Mouse (Mus musculus): Measurements from ENCODE around the gene Gm28043.
"Not testable (repeated sequence)": the region's sequence is repeated elsewhere in the genome, so short reads cannot be mapped to it uniquely, and the experiment has no call there.

Gene Gm28043

GRCm38 (mm10) chr17:29682261-29682660 is 67.6 kb downstream of the Gm28043 start:
- DNase-seq: no peak

GRCm38 (mm10) chr17:29683127-29683526 is 68.5 kb downstream of the Gm28043 start:
- DNase-seq: no peak

GRCm38 (mm10) chr17:29684275-29684674 is 69.6 kb downstream of the Gm28043 start:
- no peak for DNase-seq

GRCm38 (mm10) chr17:29686771-29687170 is 72.1 kb downstream of the Gm28043 start:
- no peak for DNase-seq

GRCm38 (mm10) chr17:29687373-29687772 is 72.7 kb downstream of the Gm28043 start:
- DNase-seq: no peak

GRCm38 (mm10) chr17:29688610-29689009 is 73.9 kb downstream of the Gm28043 start:
- DNase-seq: no peak

- DNase-seq: no peak
Measured at GRCm38 (mm10) chr17:29690257-29690656, 75.6 kb downstream of the Gm28043 start.

GRCm38 (mm10) chr17:29692827-29693226 is 78.2 kb downstream of the Gm28043 start:
- no peak for DNase-seq

GRCm38 (mm10) chr17:29693571-29693970 is 78.9 kb downstream of the Gm28043 start:
- peak; percentile 85 for DNase-seq

- no peak for DNase-seq
Measured at GRCm38 (mm10) chr17:29694516-29694915, 79.8 kb downstream of the Gm28043 start.

GRCm38 (mm10) chr17:29696940-29697339 is 82.3 kb downstream of the Gm28043 start:
- no peak for DNase-seq

- no peak for DNase-seq
Measured at GRCm38 (mm10) chr17:29698421-29698820, 83.7 kb downstream of the Gm28043 start.

- no peak for DNase-seq
Measured at GRCm38 (mm10) chr17:29700573-29700972, 85.9 kb downstream of the Gm28043 start.

- DNase-seq: no peak
Measured at GRCm38 (mm10) chr17:29702938-29703710, 88.4 kb downstream of the Gm28043 start.

GRCm38 (mm10) chr17:29704781-29705180 is 90.1 kb downstream of the Gm28043 start:
- DNase-seq: peak; percentile 79

GRCm38 (mm10) chr17:29705881-29706280 is 91.2 kb downstream of the Gm28043 start:
- no peak for DNase-seq

GRCm38 (mm10) chr17:29706981-29707545 is 92.4 kb downstream of the Gm28043 start:
- DNase-seq: no peak

- no peak for DNase-seq
Measured at GRCm38 (mm10) chr17:29708783-29709182, 94.1 kb downstream of the Gm28043 start.

- DNase-seq: no peak
Measured at GRCm38 (mm10) chr17:29710562-29711044, 95.9 kb downstream of the Gm28043 start.

GRCm38 (mm10) chr17:29711076-29711744 is 96.5 kb downstream of the Gm28043 start:
- no peak for DNase-seq

- no peak for DNase-seq
Measured at GRCm38 (mm10) chr17:29711745-29712431, 97.2 kb downstream of the Gm28043 start.

- peak; percentile 28 for DNase-seq
Measured at GRCm38 (mm10) chr17:29712565-29712964, 97.9 kb downstream of the Gm28043 start.

GRCm38 (mm10) chr17:29713734-29714133 is 99.1 kb downstream of the Gm28043 start:
- DNase-seq: not testable (repeated sequence)
